Mouse (Mus musculus): ENCODE data around the gene Dpagt1. TPM values are rescaled to one million over a fixed set of nuclear protein-coding genes. Genes with fewer than 3 reads are reported as not detected.

The Dpagt1 gene
- polyA plus RNA-seq, 1 experiment from 2014 or later = 43.4 TPM

- Histone ChIP-seq H3K27me3 (ENCODE audit: insufficient read depth, low read length) (no peaks in the 10 kb centered on the region), H3K36me3 (ENCODE audit: insufficient read depth) (peaks cover 25% of the 10 kb centered on the region), H3K4me1 (ENCODE audit: insufficient read depth) (peaks cover 8% of the 10 kb centered on the region), H3K9ac (peak overlapping the region; percentile 72), H3K4me2 (peak overlapping the region; percentile 65), H3K4me3 (ENCODE audit: low read depth, low read length) (peak overlapping the region; percentile 94), H3K9me3 (ENCODE audit: low read depth, low read length) (no peaks in the 10 kb centered on the region), H3K27ac (ENCODE audit: low read depth) (peak overlapping the region; percentile 88)
- WGBS = 81% methylated on average over 5 of the region's 5 CpGs
- no peak for TF ChIP-seq CTCF (IDR thresholded peaks at IDR 0.05; ENCODE audit: low read depth)
- ATAC-seq (ENCODE audit: insufficient read depth) (no peak), DNase-seq (no peak)
These were observed 52.4 kb downstream of the Dpagt1 start for GRCm38 (mm10) chr9:44378153-44378730.

GRCm38 (mm10) chr9:44379054-44379834, 53.4 kb downstream of the Dpagt1 start, which contains the start of gene Hyou1:
Hyou1 (plus strand) TSS chr9:44379490.
- peak within 1 kb of the TSS; percentile 88 for H3K27ac ChIP-seq (ENCODE audit: low read depth)
- H3K4me1 ChIP-seq (ENCODE audit: insufficient read depth) = peaks cover 8% of the 10 kb centered on the region
- under 1% methylated on average over 83 of the region's 83 CpGs for WGBS
- H3K36me3 ChIP-seq (ENCODE audit: insufficient read depth) = peaks cover 35% of the 10 kb centered on the region
- H3K4me2 ChIP-seq = peak within 1 kb of the TSS; percentile 97
- H3K4me3 ChIP-seq (ENCODE audit: low read depth, low read length) = peak within 1 kb of the TSS; percentile 94
- TF ChIP-seq CTCF (IDR thresholded peaks at IDR 0.05; ENCODE audit: low read depth) = peak; percentile 19; the same call in 1 of the 2 replicates
- peak within 1 kb of the TSS; percentile 94 for H3K9ac ChIP-seq
- ATAC-seq (ENCODE audit: insufficient read depth) = peak; percentile 97
- DNase-seq = peak; percentile 99
- H3K9me3 ChIP-seq (ENCODE audit: low read depth, low read length) = no peaks in the 10 kb centered on the region
- no peaks in the 10 kb centered on the region for H3K27me3 ChIP-seq (ENCODE audit: insufficient read depth, low read length)

GRCm38 (mm10) chr9:44379862-44380261, 54.0 kb downstream of the Dpagt1 start:
- Histone ChIP-seq H3K4me2 (peak overlapping the region; percentile 97), H3K36me3 (ENCODE audit: insufficient read depth) (peaks cover 41% of the 10 kb centered on the region), H3K4me3 (ENCODE audit: low read depth, low read length) (peak overlapping the region; percentile 94), H3K9me3 (ENCODE audit: low read depth, low read length) (no peaks in the 10 kb centered on the region), H3K27ac (ENCODE audit: low read depth) (peak overlapping the region; percentile 83), H3K4me1 (ENCODE audit: insufficient read depth) (peaks cover 8% of the 10 kb centered on the region), H3K27me3 (ENCODE audit: insufficient read depth, low read length) (no peaks in the 10 kb centered on the region), H3K9ac (peak overlapping the region; percentile 94)
- no peak for TF ChIP-seq CTCF (IDR thresholded peaks at IDR 0.05; ENCODE audit: low read depth)
- DNase-seq (no peak), ATAC-seq (ENCODE audit: insufficient read depth) (peak; percentile 18)
- 4% methylated on average over 15 of the region's 15 CpGs for WGBS

Small RNA genes within 50 kb of the gene (microRNA-seq; reads per million reads assigned to microRNA genes)
- not detected for gene Gm44335 (ENCODE audit: borderline number of aligned reads)

Other genes starting within 250 kb of the Dpagt1 start
- 0.07 and 0.11 TPM in 2 replicates for gene Mfrp, start 224.3 kb upstream of the Dpagt1 start, polyA plus RNA-seq (2014; fragmentation: Nextera tagmentation; extraction: Ambion mirVana)
- 4.7 and 5.0 TPM in 2 replicates for gene C1qtnf5, start 218.8 kb upstream of the Dpagt1 start, polyA plus RNA-seq (2014; fragmentation: Nextera tagmentation; extraction: Ambion mirVana)
- 0.08 and 0.32 TPM in 2 replicates for gene Gm49380, start 212.5 kb upstream of the Dpagt1 start, polyA plus RNA-seq (2014; fragmentation: Nextera tagmentation; extraction: Ambion mirVana)
- gene Rnf26, start 212.5 kb upstream of the Dpagt1 start, polyA plus RNA-seq (2014; fragmentation: Nextera tagmentation; extraction: Ambion mirVana) = 85.6 and 89.2 TPM in 2 replicates
- 84.9 and 87.7 TPM in 2 replicates for gene Mcam, start 191.6 kb upstream of the Dpagt1 start, polyA plus RNA-seq (2014; fragmentation: Nextera tagmentation; extraction: Ambion mirVana)
- 20.9 and 21.9 TPM in 2 replicates for gene Cbl, start 92.0 kb upstream of the Dpagt1 start, polyA plus RNA-seq (2014; fragmentation: Nextera tagmentation; extraction: Ambion mirVana)
- not detected in 2 replicates for gene Ccdc153, start 85.3 kb upstream of the Dpagt1 start, polyA plus RNA-seq (2014; fragmentation: Nextera tagmentation; extraction: Ambion mirVana)
- 0.11 and 0.13 TPM in 2 replicates for gene Pdzd3, start 74.5 kb upstream of the Dpagt1 start, polyA plus RNA-seq (2014; fragmentation: Nextera tagmentation; extraction: Ambion mirVana)
- gene Nlrx1, start 57.4 kb upstream of the Dpagt1 start, polyA plus RNA-seq (2014; fragmentation: Nextera tagmentation; extraction: Ambion mirVana) = 9.2 and 9.6 TPM in 2 replicates
- 2.4 and 2.7 TPM in 2 replicates for gene Abcg4, start 37.4 kb upstream of the Dpagt1 start, polyA plus RNA-seq (2014; fragmentation: Nextera tagmentation; extraction: Ambion mirVana)
- gene Hinfp, start 20.3 kb upstream of the Dpagt1 start, polyA plus RNA-seq (2014; fragmentation: Nextera tagmentation; extraction: Ambion mirVana) = 19.1 and 20.1 TPM in 2 replicates
- gene C2cd2l, start 5.7 kb upstream of the Dpagt1 start, polyA plus RNA-seq (2014; fragmentation: Nextera tagmentation; extraction: Ambion mirVana) = 6.7 and 8.6 TPM in 2 replicates
- gene H2afx, start 8.7 kb downstream of the Dpagt1 start, polyA plus RNA-seq (2014; fragmentation: Nextera tagmentation; extraction: Ambion mirVana) = 391 and 419 TPM in 2 replicates
- 128 and 131 TPM in 2 replicates for gene Hmbs, start 18.2 kb downstream of the Dpagt1 start, polyA plus RNA-seq (2014; fragmentation: Nextera tagmentation; extraction: Ambion mirVana)
- 26.0 and 26.8 TPM in 2 replicates for gene Vps11, start 35.7 kb downstream of the Dpagt1 start, polyA plus RNA-seq (2014; fragmentation: Nextera tagmentation; extraction: Ambion mirVana)
- 38.4 and 39.7 TPM in 2 replicates for gene Hyou1, start 53.5 kb downstream of the Dpagt1 start, polyA plus RNA-seq (2014; fragmentation: Nextera tagmentation; extraction: Ambion mirVana)
- 15.5 and 15.8 TPM in 2 replicates for gene Slc37a4, start 70.8 kb downstream of the Dpagt1 start, polyA plus RNA-seq (2014; fragmentation: Nextera tagmentation; extraction: Ambion mirVana)
- gene Rps25, start 81.1 kb downstream of the Dpagt1 start, polyA plus RNA-seq (2014; fragmentation: Nextera tagmentation; extraction: Ambion mirVana) = 2,509 and 2,694 TPM in 2 replicates
- gene Trappc4, start 81.6 kb downstream of the Dpagt1 start, polyA plus RNA-seq (2014; fragmentation: Nextera tagmentation; extraction: Ambion mirVana) = 116 and 121 TPM in 2 replicates
- gene Ccdc84, start 92.5 kb downstream of the Dpagt1 start, polyA plus RNA-seq (2014; fragmentation: Nextera tagmentation; extraction: Ambion mirVana) = 24.4 and 27.7 TPM in 2 replicates
- not detected in 2 replicates for gene Foxr1, start 115.1 kb downstream of the Dpagt1 start, polyA plus RNA-seq (2014; fragmentation: Nextera tagmentation; extraction: Ambion mirVana)
- gene Upk2, start 129.0 kb downstream of the Dpagt1 start, polyA plus RNA-seq (2014; fragmentation: Nextera tagmentation; extraction: Ambion mirVana) = 0.39 and 0.53 TPM in 2 replicates
- gene Bcl9l, start 156.8 kb downstream of the Dpagt1 start, polyA plus RNA-seq (2014; fragmentation: Nextera tagmentation; extraction: Ambion mirVana) = 16.3 and 17.3 TPM in 2 replicates
- gene Cxcr5, start 235.9 kb downstream of the Dpagt1 start, polyA plus RNA-seq (2014; fragmentation: Nextera tagmentation; extraction: Ambion mirVana) = not detected in 2 replicates